Mouse (Mus musculus) midbrain, embryonic 11.5 days (tissue): ENCODE results near the gene Hsd11b1. TPM values are rescaled to one million over a fixed set of nuclear protein-coding genes. Genes with fewer than 3 reads are reported as not detected.

ENCODE experiments used
- ATAC-seq: fragments of 200-750 bp; cut with Nextera tagmentation; 2 replicates; pipeline ENCODE4 v1.8.0; 2017; ENCODE audit warnings: moderate TSS enrichment, moderate library complexity; ENCODE audit not compliant: low FRiP score
- DNase-seq: peaks from one replicate; pipeline ENCODE4 v3.0.0; 2015; ENCODE audit warnings: low spot score; ENCODE audit errors: missing footprints
- H3K27ac ChIP-seq: fragments of 300-500 bp; sonication (generic); 2 replicates; pipeline ENCODE4 v1.5.1; 2014; ENCODE audit warnings: low read depth, low read length
- H3K27me3 ChIP-seq: fragments of 300-500 bp; sonication (generic); 2 replicates; pipeline ENCODE4 v1.6.1; 2014; ENCODE audit warnings: mild to moderate bottlenecking, low read length, moderate library complexity, mixed read lengths; ENCODE audit not compliant: control insufficient read depth, insufficient read depth
- H3K36me3 ChIP-seq: fragments of 300-500 bp; sonication (generic); 2 replicates; pipeline ENCODE4 v1.6.1; 2014; ENCODE audit warnings: mild to moderate bottlenecking, low read length, moderate library complexity, mixed read lengths; ENCODE audit not compliant: control insufficient read depth, insufficient read depth
- H3K4me1 ChIP-seq: fragments of 300-500 bp; sonication (generic); 2 replicates; pipeline ENCODE4 v1.6.1; 2014; ENCODE audit warnings: low read length; ENCODE audit not compliant: control insufficient read depth, insufficient read depth
- H3K4me2 ChIP-seq: fragments of 300-500 bp; sonication (generic); 2 replicates; pipeline ENCODE4 v1.6.1; 2014; ENCODE audit warnings: mild to moderate bottlenecking, moderate library complexity
- H3K4me3 ChIP-seq: fragments of 300-500 bp; sonication (generic); 2 replicates; pipeline ENCODE4 v1.5.1; 2014; ENCODE audit warnings: low read depth, low read length
- H3K9ac ChIP-seq: fragments of 300-500 bp; sonication (generic); 2 replicates; pipeline ENCODE4 v1.6.1; 2014; ENCODE audit warnings: low read length
- H3K9me3 ChIP-seq: fragments of 300-500 bp; sonication (generic); 2 replicates; pipeline ENCODE4 v1.6.1; 2016; ENCODE audit warnings: low read length; ENCODE audit not compliant: control insufficient read depth
- WGBS: fragments of 180-500 bp; shearing (Covaris S2); extraction: QIAGEN DNeasy Blood & Tissue Kit; methylation state at CpG from one replicate; pipeline ENCODE4 v1.1.7; 2014; 5-methylcytosine and 5-hydroxymethylcytosine counted together
- polyA plus RNA-seq: library from polyadenylated mRNA; unstranded; fragments of >200 nt; fragmentation: Nextera tagmentation; extraction: Ambion mirVana; gene quantifications from 2 replicates; pipeline ENCODE4 v1.2.1, GENCODE M21; 2014

Gene Hsd11b1
- polyA plus RNA-seq, 1 experiment from 2014 or later: not detected

DNA sequence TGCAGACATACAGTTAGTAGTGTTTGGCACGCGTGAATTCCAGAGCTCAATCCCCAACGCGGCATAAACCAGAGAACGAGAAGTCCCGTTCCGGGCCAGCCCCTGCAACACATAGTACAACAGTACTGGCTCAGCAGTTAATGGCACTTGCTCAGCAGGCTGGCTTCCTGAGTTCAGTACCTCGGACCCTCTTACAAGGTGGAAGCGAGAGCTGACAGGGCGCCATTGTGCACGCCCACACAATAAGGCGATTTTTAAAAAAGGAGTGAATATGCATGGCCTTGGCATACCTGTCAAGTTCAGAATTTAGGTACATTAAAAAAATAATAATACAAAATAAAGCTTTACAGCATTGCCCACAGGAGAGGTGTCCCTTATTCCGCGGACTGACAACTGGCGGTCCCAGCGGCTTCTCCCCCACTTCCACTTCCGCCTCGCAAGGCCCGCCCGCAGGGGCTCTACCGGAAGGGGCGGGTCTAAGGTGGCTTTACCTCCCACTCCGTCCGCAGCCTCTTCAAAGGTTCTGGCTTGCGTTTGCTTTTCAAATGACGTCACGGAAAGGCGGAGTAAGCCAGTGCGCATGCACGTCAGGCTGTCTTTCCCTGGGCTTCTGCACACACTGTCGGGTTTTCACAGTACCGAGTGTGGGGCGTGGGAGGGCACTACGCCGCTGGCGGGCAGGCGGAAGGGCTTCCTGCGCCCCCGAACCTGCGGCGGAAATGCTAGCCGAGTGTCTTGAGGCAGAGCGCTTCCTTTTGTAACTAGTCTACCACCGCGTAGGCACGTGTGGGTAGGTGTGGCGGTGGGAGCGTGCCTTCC lies 90.7 kb downstream of the Hsd11b1 start:
- Histone ChIP-seq H3K9ac (peak overlapping the region; percentile 73), H3K9me3 (no peaks in the 10 kb centered on the region), H3K27me3 (no peaks in the 10 kb centered on the region), H3K4me1 (peaks cover 5% of the 10 kb centered on the region; the same call in 1 of the 2 replicates), H3K27ac (no peak overlapping the region), H3K4me2 (peak overlapping the region; percentile 75), H3K36me3 (no peaks in the 10 kb centered on the region), H3K4me3 (peak overlapping the region; percentile 60)
- WGBS: 1% methylated on average over 48 of the region's 48 CpGs
- peak; percentile 100 for ATAC-seq
- DNase-seq: peak; percentile 99

Other genes starting within 250 kb of the Hsd11b1 start
- gene Syt14, start 228.3 kb downstream of the Hsd11b1 start, polyA plus RNA-seq: 6.3 and 6.4 TPM in 2 replicates
- gene Diexf, start 133.8 kb downstream of the Hsd11b1 start, polyA plus RNA-seq: 8.5 and 10.7 TPM in 2 replicates
- gene Irf6, start 111.0 kb downstream of the Hsd11b1 start, polyA plus RNA-seq: 1.5 and 2.8 TPM in 2 replicates
- 14.9 and 17.9 TPM in 2 replicates for gene A130010J15Rik, start 96.0 kb downstream of the Hsd11b1 start, polyA plus RNA-seq
- gene Traf3ip3, start 62.4 kb downstream of the Hsd11b1 start, polyA plus RNA-seq: 0.77 and 1.4 TPM in 2 replicates
- gene Lamb3, start 56.4 kb downstream of the Hsd11b1 start, polyA plus RNA-seq: 0.11 TPM in 1 of 2 replicates, not detected in the other
- gene G0s2, start 9.1 kb upstream of the Hsd11b1 start, polyA plus RNA-seq: 7.9 and 11.4 TPM in 2 replicates
- gene Camk1g, start 106.2 kb upstream of the Hsd11b1 start, polyA plus RNA-seq: 17.1 and 20.1 TPM in 2 replicates